Mouse (Mus musculus) NIH3T3 (cell line): ENCODE results near the gene Ring1.
A peak's percentile ranks its signal among the peaks of the same experiment; 100 is the strongest.

Source experiments
- DNase-seq: peaks from one replicate; pipeline ENCODE4 v3.0.0-alpha.2; 2012; ENCODE audit warnings: low read depth

The Ring1 gene

GRCm38 (mm10) chr17:34024317-34024821 is at the start of gene Ring1:
Ring1 (minus strand) TSS chr17:34024680.
- peak; percentile 87 for DNase-seq

- no peak for DNase-seq
These were observed 47.6 kb upstream of the Ring1 start for GRCm38 (mm10) chr17:34072091-34072490.

- DNase-seq = no peak
These were observed 44.4 kb upstream of the Ring1 start for GRCm38 (mm10) chr17:34068864-34069263.

- no peak for DNase-seq
These were observed 32.7 kb upstream of the Ring1 start for GRCm38 (mm10) chr17:34057224-34057623.

GRCm38 (mm10) chr17:34047404-34048050 is 23.0 kb upstream of the Ring1 start:
- no peak for DNase-seq

GRCm38 (mm10) chr17:34045941-34046340 is 21.5 kb upstream of the Ring1 start:
- DNase-seq = no peak

GRCm38 (mm10) chr17:34039562-34040450 is 15.3 kb upstream of the Ring1 start:
- DNase-seq = peak; percentile 70

- DNase-seq = no peak
These were observed 14.5 kb upstream of the Ring1 start, which contains the start of gene Col11a2 for GRCm38 (mm10) chr17:34038878-34039561. Col11a2 (plus strand) TSS chr17:34039437.

- DNase-seq = no peak
These were observed 14.0 kb upstream of the Ring1 start for GRCm38 (mm10) chr17:34038440-34038839.

- no peak for DNase-seq
These were observed 12.8 kb upstream of the Ring1 start for GRCm38 (mm10) chr17:34037241-34037640.

- no peak for DNase-seq
These were observed 12.2 kb upstream of the Ring1 start for GRCm38 (mm10) chr17:34036647-34037046.

- DNase-seq = no peak
These were observed 11.0 kb upstream of the Ring1 start for GRCm38 (mm10) chr17:34035517-34035916.

- DNase-seq = peak; percentile 82
These were observed 9.6 kb upstream of the Ring1 start for GRCm38 (mm10) chr17:34034064-34034463.

- no peak for DNase-seq
These were observed 9.0 kb upstream of the Ring1 start for GRCm38 (mm10) chr17:34033441-34033840.

GRCm38 (mm10) chr17:34032806-34033205 is 8.3 kb upstream of the Ring1 start:
- DNase-seq = no peak

- peak; percentile 82 for DNase-seq
These were observed 7.7 kb upstream of the Ring1 start for GRCm38 (mm10) chr17:34032174-34032632.

GRCm38 (mm10) chr17:34031465-34032173 is 7.1 kb upstream of the Ring1 start, which contains the start of the genes Slc39a7 and Rxrb:
Slc39a7 (minus strand) TSS chr17:34031682.
Rxrb (plus strand) TSS chr17:34031812.
- DNase-seq = peak; percentile 100

- DNase-seq = peak; percentile 64
These were observed 6.4 kb upstream of the Ring1 start for GRCm38 (mm10) chr17:34030861-34031326.

GRCm38 (mm10) chr17:34029890-34030595 is 5.6 kb upstream of the Ring1 start:
- no peak for DNase-seq

GRCm38 (mm10) chr17:34029150-34029889 is 4.8 kb upstream of the Ring1 start:
- DNase-seq = no peak
